Mouse (Mus musculus) heart, postnatal 0 days (tissue): ENCODE results near the gene Zfp78. TPM values are rescaled to one million over a fixed set of nuclear protein-coding genes. Genes with fewer than 3 reads are reported as not detected.
A peak's percentile ranks its signal among the peaks of the same experiment; 100 is the strongest.

Experiments used
- ATAC-seq: fragments of 200-750 bp; cut with Nextera tagmentation; 2 replicates; pipeline ENCODE4 v1.8.0; 2017; ENCODE audit warnings: low read depth, moderate number of reproducible peaks, moderate library complexity; ENCODE audit not compliant: insufficient read depth
- DNase-seq: peaks from one replicate; pipeline ENCODE4 v3.0.0-alpha.2; 2016; ENCODE audit warnings: low spot score
- H3K27ac ChIP-seq: fragments of 300-500 bp; sonication (generic); 2 replicates; pipeline ENCODE4 v1.5.1; 2014; ENCODE audit warnings: low read depth, mild to moderate bottlenecking
- H3K27me3 ChIP-seq: fragments of 300-500 bp; sonication (generic); 2 replicates; pipeline ENCODE4 v1.6.1; 2014; ENCODE audit warnings: low read length, mixed read lengths; ENCODE audit not compliant: control insufficient read depth, insufficient read depth
- H3K36me3 ChIP-seq: fragments of 300-500 bp; sonication (generic); replicated peaks from 2 replicates; pipeline ENCODE4 v1.6.1; 2014; ENCODE audit warnings: low read length, mixed read lengths; ENCODE audit not compliant: control insufficient read depth, insufficient read depth
- H3K4me1 ChIP-seq: fragments of 300-500 bp; sonication (generic); 2 replicates; pipeline ENCODE4 v1.6.1; 2014; ENCODE audit warnings: antibody characterized with exemption; ENCODE audit not compliant: control insufficient read depth, insufficient read depth
- H3K4me2 ChIP-seq: fragments of 300-500 bp; sonication (generic); 2 replicates; pipeline ENCODE4 v1.6.1; 2014; ENCODE audit warnings: low read depth, mild to moderate bottlenecking, low read length, moderate library complexity
- H3K4me3 ChIP-seq: fragments of 300-500 bp; sonication (generic); 2 replicates; pipeline ENCODE4 v1.5.1; 2014; ENCODE audit warnings: low read depth, low read length
- H3K9ac ChIP-seq: fragments of 300-500 bp; sonication (generic); replicated peaks from 2 replicates; pipeline ENCODE4 v1.6.1; 2014; ENCODE audit warnings: low read depth, low read length, mixed read lengths
- H3K9me3 ChIP-seq: fragments of 300-500 bp; sonication (generic); replicated peaks from 2 replicates; pipeline ENCODE4 v1.6.1; 2016; ENCODE audit warnings: low read length; ENCODE audit not compliant: control insufficient read depth
- CTCF ChIP-seq: IDR thresholded peaks from 2 replicates; pipeline ENCODE4 v1.5.1; 2016; ENCODE audit warnings: antibody characterized with exemption, control low read depth, low read depth
- EP300 ChIP-seq: IDR thresholded peaks from 2 replicates; pipeline ENCODE4 v1.6.1; 2016; ENCODE audit warnings: antibody characterized with exemption, low read depth
- WGBS: fragments of 180-500 bp; shearing (Covaris S2); extraction: QIAGEN DNeasy Blood & Tissue Kit; methylation state at CpG from one replicate; pipeline ENCODE4 v1.1.7; 2014; 5-methylcytosine and 5-hydroxymethylcytosine counted together
- polyA plus RNA-seq: library from polyadenylated mRNA; unstranded; fragments of >200 nt; fragmentation: Nextera tagmentation; extraction: Ambion mirVana; gene quantifications from 2 replicates; pipeline ENCODE4 v1.2.1, GENCODE M21; 2015
- total RNA-seq: library from RNA; depleted of rRNA; stranded (reverse); fragments of >200 nt; gene quantifications from 2 replicates; pipeline ENCODE4 v1.2.3, GENCODE M21; 2014; ENCODE audit warnings: low replicate concordance; rRNA removed

Zfp78 gene
- total RNA-seq (0.11 TPM in 1 of 2 replicates, not detected in the other), polyA plus RNA-seq (0.94 and 1.3 TPM in 2 replicates)

GRCm38 (mm10) chr7:6363047-6363488, at the start of gene Zfp78:
Gene Zfp78 (plus strand): TSS chr7:6363280.
- no peaks in the 10 kb centered on the region for H3K27me3 ChIP-seq
- DNase-seq (peak; percentile 94), ATAC-seq (peak; percentile 77)
- H3K4me2 ChIP-seq: peak within 1 kb of the TSS; percentile 71
- under 1% methylated on average over 23 of the region's 23 CpGs for WGBS
- peak within 1 kb of the TSS; percentile 80 for H3K27ac ChIP-seq
- H3K9ac ChIP-seq: peak within 1 kb of the TSS; percentile 62
- TF ChIP-seq CTCF (peak; percentile 38), EP300 (no peak)
- peaks cover 4% of the 10 kb centered on the region; the same call in 1 of the 2 replicates for H3K4me1 ChIP-seq
- peak within 1 kb of the TSS; percentile 53 for H3K4me3 ChIP-seq
- no peaks in the 10 kb centered on the region for H3K36me3 ChIP-seq
- H3K9me3 ChIP-seq: no peaks in the 10 kb centered on the region

DNA sequence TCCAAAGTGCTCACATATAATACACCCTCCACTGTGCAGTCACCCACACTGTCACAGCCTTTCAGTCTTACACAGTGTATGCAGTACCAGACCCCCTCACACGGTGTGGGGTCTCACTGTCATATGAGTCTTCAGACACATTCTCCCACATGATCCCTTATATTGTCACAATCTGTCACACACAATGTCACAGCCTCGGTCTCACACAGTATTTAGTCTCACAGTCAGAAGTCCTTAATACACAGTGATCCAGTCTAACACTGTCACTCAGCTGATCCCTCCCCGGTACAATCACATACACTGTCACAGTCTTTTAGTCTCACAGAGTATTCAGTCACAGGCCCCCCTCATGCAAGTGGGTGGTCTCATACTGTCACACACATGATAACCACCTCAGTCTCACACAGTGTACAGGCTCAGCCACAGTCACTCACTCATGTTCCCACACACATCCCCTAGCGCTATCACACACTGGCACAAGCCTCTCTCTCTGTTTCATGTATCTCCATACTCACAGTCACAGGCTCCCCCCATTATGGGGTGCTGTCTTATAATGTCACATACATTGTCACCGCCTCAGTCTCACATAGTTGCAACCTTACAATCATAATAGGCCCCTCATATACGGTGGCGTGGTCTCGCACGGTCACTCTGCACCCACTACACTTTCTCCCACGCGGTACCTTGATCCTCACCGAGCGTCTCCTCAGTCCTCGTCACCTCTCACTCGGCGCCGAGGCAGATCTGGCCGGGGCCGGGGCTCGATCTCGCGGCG, 32.4 kb upstream of the Zfp78 start:
- Histone ChIP-seq H3K27me3 (no peaks in the 10 kb centered on the region), H3K9me3 (no peaks in the 10 kb centered on the region), H3K27ac (peak overlapping the region; percentile 56), H3K9ac (peak overlapping the region; percentile 56), H3K4me2 (peak overlapping the region; percentile 61), H3K36me3 (no peaks in the 10 kb centered on the region), H3K4me1 (no peaks in the 10 kb centered on the region), H3K4me3 (peak overlapping the region; percentile 50)
- DNase-seq (peak; percentile 5), ATAC-seq (peak; percentile 49)
- WGBS: 14% methylated on average over 23 of the region's 23 CpGs
- TF ChIP-seq EP300 (no peak), CTCF (no peak)

DNA sequence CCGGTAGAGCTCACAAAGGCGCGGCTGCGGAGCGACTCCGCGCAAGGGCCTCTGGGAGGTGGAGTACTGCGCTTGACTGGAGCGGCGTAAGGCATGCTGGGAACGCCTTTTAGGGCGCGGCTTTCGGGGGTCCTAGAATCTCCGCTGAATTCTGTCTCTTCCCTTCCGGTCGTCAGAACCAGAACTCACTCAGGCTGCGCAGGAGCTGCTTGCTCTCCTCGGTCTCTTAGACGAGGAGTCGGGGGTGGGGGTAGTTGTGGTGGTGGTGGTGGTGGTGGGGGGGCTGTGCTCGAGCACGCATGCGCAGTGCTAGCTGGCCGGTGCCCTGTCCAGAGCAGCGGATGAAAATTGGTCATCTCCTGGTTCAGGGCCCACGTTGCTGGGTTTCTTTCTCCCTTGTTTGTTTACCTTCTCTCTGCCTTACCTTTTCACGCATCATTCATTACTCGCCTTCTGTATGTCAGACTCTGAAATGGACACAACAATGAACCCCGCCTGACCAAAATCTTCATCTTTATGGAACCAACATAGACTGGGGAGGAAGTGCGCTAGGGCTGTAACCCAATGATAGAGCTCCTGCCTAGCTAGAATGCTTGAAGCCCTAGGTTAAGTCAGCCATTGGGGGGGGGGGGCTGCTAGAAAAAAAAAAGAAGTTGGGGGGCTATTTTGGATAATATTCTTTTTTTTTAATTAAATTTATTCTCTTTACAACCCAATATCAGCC, 31.7 kb upstream of the Zfp78 start, which contains the start of gene Zfp583:
Gene Zfp583, minus strand, starts transcription at position 53 of the 724 bp plus-strand sequence.
- H3K9ac ChIP-seq: peak within 1 kb of the TSS; percentile 56
- peak within 1 kb of the TSS; percentile 50 for H3K4me3 ChIP-seq
- WGBS: 5% methylated on average over 31 of the region's 31 CpGs

GRCm38 (mm10) chr7:6339865-6340264, 23.2 kb upstream of the Zfp78 start:
- Histone ChIP-seq H3K27me3 (no peaks in the 10 kb centered on the region), H3K27ac (no peak overlapping the region), H3K4me3 (no peak overlapping the region), H3K4me1 (no peaks in the 10 kb centered on the region), H3K4me2 (no peak overlapping the region), H3K9ac (no peak overlapping the region), H3K9me3 (no peaks in the 10 kb centered on the region), H3K36me3 (no peaks in the 10 kb centered on the region)
- 72% methylated on average over 5 of the region's 5 CpGs for WGBS
- no peak for ATAC-seq
- no peak for TF ChIP-seq CTCF
- TF ChIP-seq EP300: no peak
- no peak for DNase-seq

More for the DNA sequence above, 31.7 kb upstream of the Zfp78 start, which contains the start of gene Zfp583:
- Histone ChIP-seq H3K4me1 (no peaks in the 10 kb centered on the region), H3K9me3 (no peaks in the 10 kb centered on the region), H3K27me3 (no peaks in the 10 kb centered on the region), H3K36me3 (no peaks in the 10 kb centered on the region), H3K27ac (peak within 1 kb of the TSS; percentile 56), H3K4me2 (peak within 1 kb of the TSS; percentile 61)
- ATAC-seq (peak; percentile 96), DNase-seq (peak; percentile 88)
- TF ChIP-seq CTCF: no peak
- TF ChIP-seq EP300: no peak

- peak within 1 kb of the TSS; percentile 73 for H3K4me3 ChIP-seq
- ATAC-seq (peak; percentile 71), DNase-seq (peak; percentile 26)
- H3K27ac ChIP-seq: no peak within 1 kb of the TSS; the same call in 1 of the 2 replicates
- WGBS: under 1% methylated on average over 26 of the region's 26 CpGs
- no peak for TF ChIP-seq EP300
- no peak for TF ChIP-seq CTCF
- peak within 1 kb of the TSS; percentile 67 for H3K4me2 ChIP-seq
- H3K9me3 ChIP-seq: no peaks in the 10 kb centered on the region
- no peaks in the 10 kb centered on the region for H3K36me3 ChIP-seq
- peak within 1 kb of the TSS; percentile 29 for H3K9ac ChIP-seq
- H3K27me3 ChIP-seq: no peaks in the 10 kb centered on the region
- H3K4me1 ChIP-seq: no peaks in the 10 kb centered on the region
These were observed 19.5 kb upstream of the Zfp78 start, which contains the start of gene Gm3854 for GRCm38 (mm10) chr7:6343501-6344071. Gene Gm3854 (plus strand): TSS chr7:6343759.
